Mouse (Mus musculus) G1E (cell line): Measurements from ENCODE around the gene Retreg1. TPM values are rescaled to one million over a fixed set of nuclear protein-coding genes. Genes with fewer than 3 reads are reported as not detected.

Experiments used
- ATAC-seq: 2 replicates; pipeline ENCODE4 v1.8.0; 2016; ENCODE audit warnings: mild to moderate bottlenecking; ENCODE audit not compliant: insufficient number of reproducible peaks, poor library complexity, low FRiP score, severe bottlenecking; ENCODE audit errors: extremely low read depth
- DNase-seq: peaks from one replicate; pipeline ENCODE4 v3.0.0; 2012; ENCODE audit warnings: low spot score
- H3K27me3 ChIP-seq: 2 replicates; pipeline ENCODE4 v1.6.1; 2012; ENCODE audit warnings: mild to moderate bottlenecking, low read length, inconsistent platforms; ENCODE audit not compliant: insufficient read depth
- H3K36me3 ChIP-seq: replicated peaks from 2 replicates; pipeline ENCODE3; 2012; ENCODE audit warnings: mild to moderate bottlenecking, inconsistent platforms
- H3K4me1 ChIP-seq: 2 replicates; pipeline ENCODE4 v1.6.1; 2012; ENCODE audit warnings: low read depth, low read length, inconsistent platforms, mixed read lengths; ENCODE audit not compliant: insufficient read depth
- H3K4me3 ChIP-seq: 2 replicates; pipeline ENCODE4 v1.5.1; 2012; ENCODE audit warnings: low read depth, mild to moderate bottlenecking, inconsistent platforms, low read length, moderate library complexity, mixed read lengths
- H3K9me3 ChIP-seq: replicated peaks from 2 replicates; pipeline ENCODE4 v1.6.1; 2012; ENCODE audit warnings: inconsistent platforms
- CTCF ChIP-seq: IDR thresholded peaks from 2 replicates; pipeline ENCODE4 v1.5.1; 2012; ENCODE audit warnings: low read depth, low read length, inconsistent platforms, mixed read lengths
- GATA1 ChIP-seq: IDR thresholded peaks from 2 replicates; pipeline ENCODE4 v1.6.1; 2012; ENCODE audit warnings: borderline replicate concordance, low read length, inconsistent platforms, mixed read lengths
- GATA2 ChIP-seq: IDR thresholded peaks from 2 replicates; pipeline ENCODE4 v1.6.1; 2012; ENCODE audit warnings: low read depth, low read length, inconsistent platforms, borderline replicate concordance
- POLR2AphosphoS5 ChIP-seq: IDR thresholded peaks from 2 replicates; pipeline ENCODE4 v1.6.1; 2012; ENCODE audit warnings: low read depth, low read length, inconsistent platforms; ENCODE audit not compliant: insufficient replicate concordance
- TAL1 ChIP-seq: conservative IDR thresholded peaks from 2 replicates; pipeline ENCODE4 v1.6.1; 2012; ENCODE audit warnings: low read depth, low read length, inconsistent platforms, mixed read lengths
- polyA plus RNA-seq: library from polyadenylated mRNA; stranded (reverse); fragments of >175 nt; gene quantifications from 2 replicates; pipeline ENCODE4 v1.2.3, GENCODE M21; 2012
- total RNA-seq, 2 experiments: library from RNA; stranded (forward) in 1 of 2; stranded (reverse) in 1 of 2; fragments of 200-1000 nt in 1 of 2; fragments of >200 nt in 1 of 2; fragmentation: Nextera tagmentation in 1 of 2; gene quantifications; 2 replicates each; pipeline ENCODE4 v1.2.3; 2014 to 2017

Gene Retreg1
- total and polyA plus RNA-seq, 3 experiments: 0.16 TPM; not detected in 2

- H3K4me3 ChIP-seq: no peak overlapping the region
- H3K36me3 ChIP-seq: no peaks in the 10 kb centered on the region
- H3K4me1 ChIP-seq: no peaks in the 10 kb centered on the region
- TF ChIP-seq GATA2 (no peak), CTCF (no peak), POLR2AphosphoS5 (no peak), TAL1 (no peak), GATA1 (no peak)
- ATAC-seq (no peak), DNase-seq (no peak)
- peaks cover 62% of the 10 kb centered on the region for H3K9me3 ChIP-seq
- no peaks in the 10 kb centered on the region for H3K27me3 ChIP-seq
These were observed 33.3 kb upstream of the Retreg1 start for GRCm38 (mm10) chr15:25809669-25810068.

GRCm38 (mm10) chr15:25811834-25812250 lies 31.1 kb upstream of the Retreg1 start:
- Histone ChIP-seq H3K4me3 (no peak overlapping the region), H3K9me3 (peaks cover 55% of the 10 kb centered on the region), H3K36me3 (no peaks in the 10 kb centered on the region), H3K27me3 (no peaks in the 10 kb centered on the region), H3K4me1 (no peaks in the 10 kb centered on the region)
- ATAC-seq (no peak), DNase-seq (no peak)
- no peak for TF ChIP-seq CTCF
- TF ChIP-seq GATA2: no peak
- TF ChIP-seq GATA1: no peak
- TF ChIP-seq TAL1: no peak
- no peak for TF ChIP-seq POLR2AphosphoS5

DNA sequence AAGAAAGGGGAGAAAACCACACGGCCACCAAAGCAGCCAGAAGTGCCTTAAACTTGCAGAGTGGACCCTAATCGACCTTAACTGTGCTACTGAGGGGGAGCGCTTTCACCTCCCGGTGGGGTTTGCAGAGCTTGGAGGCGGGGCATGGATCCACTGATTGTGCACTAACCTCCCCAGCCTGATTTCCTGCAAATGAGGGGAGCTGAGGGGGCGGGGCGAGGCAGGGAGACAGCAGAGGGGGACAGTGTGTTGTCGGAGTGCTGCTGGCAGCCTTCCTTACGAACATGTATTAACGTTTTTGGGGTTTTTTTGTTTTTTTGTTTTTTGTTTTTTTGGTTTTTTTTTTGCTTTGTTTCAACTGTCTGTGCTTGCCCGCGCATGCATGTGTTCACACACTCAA lies 30.5 kb upstream of the Retreg1 start:
- H3K36me3 ChIP-seq: no peaks in the 10 kb centered on the region
- DNase-seq: no peak
- no peaks in the 10 kb centered on the region for H3K27me3 ChIP-seq
- peaks cover 52% of the 10 kb centered on the region for H3K9me3 ChIP-seq
- ATAC-seq: no peak
- no peak overlapping the region for H3K4me3 ChIP-seq
- H3K4me1 ChIP-seq: no peaks in the 10 kb centered on the region
- TF ChIP-seq CTCF (no peak), GATA1 (no peak), GATA2 (no peak), POLR2AphosphoS5 (no peak), TAL1 (no peak)

GRCm38 (mm10) chr15:25814535-25814934 lies 28.4 kb upstream of the Retreg1 start:
- no peak for ATAC-seq
- TF ChIP-seq GATA1 (no peak), CTCF (no peak), GATA2 (no peak), POLR2AphosphoS5 (no peak), TAL1 (no peak)

GRCm38 (mm10) chr15:25817191-25817590 lies 25.8 kb upstream of the Retreg1 start:
- no peaks in the 10 kb centered on the region for H3K36me3 ChIP-seq
- H3K9me3 ChIP-seq: peaks cover 12% of the 10 kb centered on the region
- ATAC-seq (no peak), DNase-seq (no peak)
- no peaks in the 10 kb centered on the region for H3K27me3 ChIP-seq
- no peak overlapping the region for H3K4me3 ChIP-seq
- H3K4me1 ChIP-seq: no peaks in the 10 kb centered on the region
- TF ChIP-seq TAL1: no peak
- no peak for TF ChIP-seq POLR2AphosphoS5
- no peak for TF ChIP-seq GATA2
- TF ChIP-seq GATA1: no peak
- no peak for TF ChIP-seq CTCF

More at GRCm38 (mm10) chr15:25814535-25814934, 28.4 kb upstream of the Retreg1 start:
- DNase-seq: no peak
- Histone ChIP-seq H3K4me1 (no peaks in the 10 kb centered on the region), H3K27me3 (no peaks in the 10 kb centered on the region), H3K9me3 (peaks cover 35% of the 10 kb centered on the region), H3K4me3 (no peak overlapping the region), H3K36me3 (no peaks in the 10 kb centered on the region)

DNA sequence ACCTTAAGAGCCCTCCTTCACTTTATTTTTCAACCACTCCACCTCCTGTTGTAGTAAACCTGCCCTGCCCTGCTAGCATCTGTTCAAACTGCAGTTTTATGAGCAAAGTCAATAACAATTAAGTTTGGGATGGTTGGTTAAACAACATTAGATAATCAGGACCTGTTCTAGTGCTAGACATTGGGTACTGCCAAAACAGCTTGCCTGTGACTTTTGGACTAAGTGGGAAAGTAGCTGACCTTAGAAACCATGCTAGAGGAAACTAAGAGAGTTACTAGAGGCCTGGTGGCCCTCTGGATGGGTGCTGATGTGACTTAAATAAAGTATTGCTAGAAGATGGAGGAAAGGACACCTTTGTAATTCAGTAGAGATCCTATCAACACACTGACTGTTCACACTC lies 21.0 kb upstream of the Retreg1 start:
- Histone ChIP-seq H3K36me3 (no peaks in the 10 kb centered on the region), H3K4me1 (no peaks in the 10 kb centered on the region), H3K27me3 (no peaks in the 10 kb centered on the region), H3K9me3 (no peaks in the 10 kb centered on the region; the same call in 1 of the 2 replicates), H3K4me3 (no peak overlapping the region)
- DNase-seq (no peak), ATAC-seq (no peak)
- no peak for TF ChIP-seq TAL1
- TF ChIP-seq GATA1: no peak
- TF ChIP-seq POLR2AphosphoS5: no peak
- no peak for TF ChIP-seq GATA2
- no peak for TF ChIP-seq CTCF
